Mouse (Mus musculus) lung, postnatal 0 days (tissue): ENCODE measurements at regions not wholly inside any gene's neighbourhood (a gene's known extent, or its start where the extent isn't known, plus 50 kb on each side); places are given as distances from the start of the nearest gene placed in this dataset.

Experiments
- ATAC-seq: fragments of 200-750 bp; cut with Nextera tagmentation; 2 replicates; pipeline ENCODE4 v1.8.0; 2017; ENCODE audit warnings: moderate library complexity
- DNase-seq: peaks from one replicate; pipeline ENCODE4 v3.0.0-alpha.2; 2016; ENCODE audit warnings: low spot score
- H3K27ac ChIP-seq: fragments of 300-500 bp; sonication (generic); 2 replicates; pipeline ENCODE4 v1.5.1; 2014; ENCODE audit warnings: antibody characterized with exemption, mild to moderate bottlenecking, low read length, mixed read lengths
- H3K27me3 ChIP-seq: fragments of 300-500 bp; sonication (generic); replicated peaks from 2 replicates; pipeline ENCODE4 v1.6.1; 2014; ENCODE audit warnings: low read length, mixed read lengths; ENCODE audit not compliant: insufficient read depth
- H3K36me3 ChIP-seq: fragments of 300-500 bp; sonication (generic); 2 replicates; pipeline ENCODE4 v1.6.1; 2014; ENCODE audit warnings: low read length, mixed read lengths; ENCODE audit not compliant: insufficient read depth
- H3K4me1 ChIP-seq: fragments of 300-500 bp; sonication (generic); 2 replicates; pipeline ENCODE4 v1.6.1; 2014; ENCODE audit warnings: antibody characterized with exemption, low read depth, low read length, mixed read lengths; ENCODE audit not compliant: insufficient read depth
- H3K4me2 ChIP-seq: fragments of 300-500 bp; sonication (generic); replicated peaks from 2 replicates; pipeline ENCODE4 v1.6.1; 2014; ENCODE audit warnings: low read depth, mild to moderate bottlenecking, low read length, moderate library complexity, mixed read lengths
- H3K4me3 ChIP-seq: fragments of 300-500 bp; sonication (generic); 2 replicates; pipeline ENCODE4 v1.5.1; 2014; ENCODE audit warnings: low read depth, low read length
- H3K9ac ChIP-seq: fragments of 300-500 bp; sonication (generic); replicated peaks from 2 replicates; pipeline ENCODE4 v1.6.1; 2014; ENCODE audit warnings: low read depth, mild to moderate bottlenecking
- H3K9me3 ChIP-seq: fragments of 300-500 bp; sonication (generic); 2 replicates; pipeline ENCODE4 v1.6.1; 2016; ENCODE audit warnings: low read length, mixed read lengths
- CTCF ChIP-seq: IDR thresholded peaks from 2 replicates; pipeline ENCODE4 v1.5.1; 2016; ENCODE audit warnings: antibody characterized with exemption, mild to moderate bottlenecking
- EP300 ChIP-seq: IDR thresholded peaks from 2 replicates; pipeline ENCODE4 v1.6.1; 2016; ENCODE audit warnings: antibody characterized with exemption, mild to moderate bottlenecking, control low read depth
- WGBS: fragments of 180-500 bp; shearing (Covaris S2); extraction: QIAGEN DNeasy Blood & Tissue Kit; methylation state at CpG from one replicate; pipeline ENCODE4 v1.1.7; 2014; 5-methylcytosine and 5-hydroxymethylcytosine counted together

- Histone ChIP-seq H3K4me1 (no peaks in the 10 kb centered on the region), H3K4me3 (no peak overlapping the region), H3K4me2 (no peak overlapping the region), H3K27ac (no peak overlapping the region), H3K36me3 (no peaks in the 10 kb centered on the region), H3K9ac (no peak overlapping the region), H3K9me3 (no peaks in the 10 kb centered on the region), H3K27me3 (no peaks in the 10 kb centered on the region)
- 73% methylated on average over 8 of the region's 8 CpGs for WGBS
- ATAC-seq (no peak), DNase-seq (no peak)
- TF ChIP-seq CTCF (no peak), EP300 (no peak)
Observed at GRCm38 (mm10) chr3:139950016-139950705, 744.7 kb downstream of the Stpg2 start.

GRCm38 (mm10) chr3:139951516-139951915, 746.0 kb downstream of the Stpg2 start:
- no peak overlapping the region for H3K9ac ChIP-seq
- H3K4me3 ChIP-seq = no peak overlapping the region
- no peaks in the 10 kb centered on the region for H3K4me1 ChIP-seq
- H3K27ac ChIP-seq = no peak overlapping the region
- no peak for ATAC-seq
- H3K36me3 ChIP-seq = no peaks in the 10 kb centered on the region
- WGBS = 75% methylated on average over 8 of the region's 8 CpGs
- no peaks in the 10 kb centered on the region for H3K9me3 ChIP-seq
- no peak overlapping the region for H3K4me2 ChIP-seq
- DNase-seq = no peak
- TF ChIP-seq CTCF = no peak
- TF ChIP-seq EP300 = no peak
- H3K27me3 ChIP-seq = no peaks in the 10 kb centered on the region

- H3K27ac ChIP-seq = no peak overlapping the region
- H3K27me3 ChIP-seq = no peaks in the 10 kb centered on the region
- H3K4me2 ChIP-seq = no peak overlapping the region
- DNase-seq (no peak), ATAC-seq (no peak)
- H3K9me3 ChIP-seq = no peaks in the 10 kb centered on the region
- no peak overlapping the region for H3K4me3 ChIP-seq
- 65% methylated on average over 1 of the region's 1 CpGs for WGBS
- TF ChIP-seq EP300 (no peak), CTCF (no peak)
- no peaks in the 10 kb centered on the region for H3K36me3 ChIP-seq
- no peaks in the 10 kb centered on the region for H3K4me1 ChIP-seq
- H3K9ac ChIP-seq = no peak overlapping the region
Observed at GRCm38 (mm10) chr3:139978172-139978571, 772.7 kb downstream of the Stpg2 start.

- H3K9me3 ChIP-seq = no peaks in the 10 kb centered on the region
- WGBS = 61% methylated on average over 4 of the region's 4 CpGs
- DNase-seq = peak; percentile 10
- no peak overlapping the region for H3K4me3 ChIP-seq
- H3K4me2 ChIP-seq = no peak overlapping the region
- no peak overlapping the region for H3K9ac ChIP-seq
- H3K27me3 ChIP-seq = no peaks in the 10 kb centered on the region
- H3K27ac ChIP-seq = no peak overlapping the region
- no peak for ATAC-seq
- H3K36me3 ChIP-seq = no peaks in the 10 kb centered on the region
- H3K4me1 ChIP-seq = no peaks in the 10 kb centered on the region
- no peak for TF ChIP-seq CTCF
- no peak for TF ChIP-seq EP300
Observed at GRCm38 (mm10) chr3:139985830-139986481, 780.5 kb downstream of the Stpg2 start.

- ATAC-seq (no peak), DNase-seq (no peak)
- no peaks in the 10 kb centered on the region for H3K4me1 ChIP-seq
- no peaks in the 10 kb centered on the region for H3K27me3 ChIP-seq
- no peak overlapping the region for H3K4me2 ChIP-seq
- H3K9ac ChIP-seq = no peak overlapping the region
- no peaks in the 10 kb centered on the region for H3K9me3 ChIP-seq
- H3K4me3 ChIP-seq = no peak overlapping the region
- H3K27ac ChIP-seq = no peak overlapping the region
- no peak for TF ChIP-seq CTCF
- WGBS = 73% methylated on average over 1 of the region's 1 CpGs
- no peaks in the 10 kb centered on the region for H3K36me3 ChIP-seq
Observed at GRCm38 (mm10) chr3:139988938-139989337, 783.4 kb downstream of the Stpg2 start.

GRCm38 (mm10) chr3:139989380-139989779, 783.9 kb downstream of the Stpg2 start:
- H3K27ac ChIP-seq = no peak overlapping the region
- no peaks in the 10 kb centered on the region for H3K36me3 ChIP-seq
- no peak for ATAC-seq
- no peak for DNase-seq
- no peak overlapping the region for H3K9ac ChIP-seq
- H3K4me3 ChIP-seq = no peak overlapping the region
- no peaks in the 10 kb centered on the region for H3K27me3 ChIP-seq
- no peaks in the 10 kb centered on the region for H3K4me1 ChIP-seq
- H3K4me2 ChIP-seq = no peak overlapping the region
- H3K9me3 ChIP-seq = no peaks in the 10 kb centered on the region
- TF ChIP-seq CTCF = no peak
- no peak for TF ChIP-seq EP300
